Mouse (Mus musculus) T-cell, adult 66 days (primary cell): ENCODE measurements around the gene Lrguk. TPM values are rescaled to one million over a fixed set of nuclear protein-coding genes. Genes with fewer than 3 reads are reported as not detected.

ENCODE experiments used
- total RNA-seq, 2 experiments: library from RNA; stranded (reverse); gene quantifications; 3 replicates in 1 of 2; 4 replicates in 1 of 2; pipeline ENCODE4 v1.2.4; 2023

Gene Lrguk
- total RNA-seq = not detected

GRCm38 (mm10) chr6:34028933-34029745 is at the start of gene Lrguk:
Lrguk (plus strand) TSS chr6:34029448.

GRCm38 (mm10) chr6:34176864-34177247 is 147.6 kb downstream of the Lrguk start, which contains the start of gene Slc35b4:
Slc35b4 (minus strand) TSS chr6:34177111.

Other genes with a start within 250 kb of the Lrguk start
- gene Slc35b4, start 147.7 kb downstream of the Lrguk start, total RNA-seq = 10 to 100 TPM; 22.6 to 28.4 TPM